Mouse (Mus musculus): ENCODE results near the gene Epop. TPM values are rescaled to one million over a fixed set of nuclear protein-coding genes. Genes with fewer than 3 reads are reported as not detected.

Gene Epop
- polyA plus RNA-seq (2016; fragmentation: Nextera tagmentation; extraction: Ambion mirVana): 3.6 and 4.1 TPM in 2 replicates

- no peak within 1 kb of the TSS for H3K27ac ChIP-seq
- H3K36me3 ChIP-seq: no peaks in the 10 kb centered on the region
- H3K4me2 ChIP-seq: peak within 1 kb of the TSS; percentile 87
- peak within 1 kb of the TSS; percentile 70 for H3K9ac ChIP-seq
- under 1% methylated on average over 43 of the region's 47 CpGs for WGBS (ENCODE audit: insufficient replicate concordance)
- peak; percentile 79 for ATAC-seq
- H3K4me1 ChIP-seq: peaks cover 24% of the 10 kb centered on the region
- no peaks in the 10 kb centered on the region for H3K9me3 ChIP-seq (replicated peaks)
- H3K27me3 ChIP-seq (replicated peaks): peaks cover 89% of the 10 kb centered on the region
- H3K4me3 ChIP-seq: peak within 1 kb of the TSS; percentile 63
Observed at GRCm38 (mm10) chr11:97629576-97629975, at the start of gene Epop. Gene Epop (minus strand): TSS chr11:97629702.

GRCm38 (mm10) chr11:97678301-97678700 lies 48.8 kb upstream of the Epop start:
- no peak for ATAC-seq
- 74% methylated on average over 15 of the region's 15 CpGs for WGBS (ENCODE audit: insufficient replicate concordance)
- H3K27ac ChIP-seq: no peak overlapping the region

GRCm38 (mm10) chr11:97677842-97678241 lies 48.3 kb upstream of the Epop start:
- Histone ChIP-seq H3K27ac (no peak overlapping the region), H3K36me3 (peaks cover 36% of the 10 kb centered on the region), H3K9ac (no peak overlapping the region), H3K4me1 (no peaks in the 10 kb centered on the region), H3K9me3 (replicated peaks) (no peaks in the 10 kb centered on the region), H3K4me2 (no peak overlapping the region), H3K4me3 (no peak overlapping the region), H3K27me3 (replicated peaks) (0 out of 2 replicates have a peak, but pooled peaks cover 9% of the 10 kb centered on the region)
- WGBS (ENCODE audit: insufficient replicate concordance): 59% methylated on average over 8 of the region's 8 CpGs
- ATAC-seq: no peak

More at GRCm38 (mm10) chr11:97678301-97678700, 48.8 kb upstream of the Epop start:
- Histone ChIP-seq H3K9ac (no peak overlapping the region), H3K9me3 (replicated peaks) (no peaks in the 10 kb centered on the region), H3K36me3 (peaks cover 33% of the 10 kb centered on the region), H3K4me3 (no peak overlapping the region), H3K4me1 (no peaks in the 10 kb centered on the region), H3K4me2 (no peak overlapping the region), H3K27me3 (replicated peaks) (peaks cover 12% of the 10 kb centered on the region; the same call in 1 of the 2 replicates)

GRCm38 (mm10) chr11:97677381-97677780 lies 47.9 kb upstream of the Epop start:
- no peaks in the 10 kb centered on the region for H3K9me3 ChIP-seq (replicated peaks)
- no peak for ATAC-seq
- H3K4me1 ChIP-seq: no peaks in the 10 kb centered on the region
- 0 out of 2 replicates have a peak, but pooled peaks cover 9% of the 10 kb centered on the region for H3K27me3 ChIP-seq (replicated peaks)
- H3K27ac ChIP-seq: no peak overlapping the region
- peaks cover 40% of the 10 kb centered on the region for H3K36me3 ChIP-seq
- no peak overlapping the region for H3K4me3 ChIP-seq
- WGBS (ENCODE audit: insufficient replicate concordance): 77% methylated on average over 15 of the region's 15 CpGs
- no peak overlapping the region for H3K4me2 ChIP-seq
- no peak overlapping the region for H3K9ac ChIP-seq

- ATAC-seq: no peak
- Histone ChIP-seq H3K27ac (no peak overlapping the region), H3K4me1 (no peaks in the 10 kb centered on the region), H3K4me3 (no peak overlapping the region), H3K9me3 (replicated peaks) (no peaks in the 10 kb centered on the region), H3K36me3 (peaks cover 46% of the 10 kb centered on the region), H3K9ac (no peak overlapping the region), H3K27me3 (replicated peaks) (0 out of 2 replicates have a peak, but pooled peaks cover 19% of the 10 kb centered on the region), H3K4me2 (no peak overlapping the region)
- WGBS (ENCODE audit: insufficient replicate concordance): 78% methylated on average over 15 of the region's 15 CpGs
Observed at GRCm38 (mm10) chr11:97676050-97676754, 46.7 kb upstream of the Epop start.

GRCm38 (mm10) chr11:97673148-97673547 lies 43.6 kb upstream of the Epop start:
- Histone ChIP-seq H3K9ac (no peak overlapping the region), H3K4me2 (no peak overlapping the region), H3K9me3 (replicated peaks) (no peaks in the 10 kb centered on the region), H3K27me3 (replicated peaks) (peaks cover 42% of the 10 kb centered on the region), H3K4me3 (no peak overlapping the region), H3K27ac (no peak overlapping the region), H3K36me3 (peaks cover 50% of the 10 kb centered on the region), H3K4me1 (peaks cover 22% of the 10 kb centered on the region)
- WGBS (ENCODE audit: insufficient replicate concordance): 84% methylated on average over 11 of the region's 11 CpGs
- no peak for ATAC-seq

GRCm38 (mm10) chr11:97671177-97671527 lies 41.6 kb upstream of the Epop start:
- H3K9ac ChIP-seq: no peak overlapping the region
- peaks cover 49% of the 10 kb centered on the region for H3K27me3 ChIP-seq (replicated peaks)
- H3K27ac ChIP-seq: no peak overlapping the region
- no peak for ATAC-seq
- H3K4me2 ChIP-seq: no peak overlapping the region
- no peaks in the 10 kb centered on the region for H3K9me3 ChIP-seq (replicated peaks)
- H3K36me3 ChIP-seq: peaks cover 48% of the 10 kb centered on the region
- H3K4me3 ChIP-seq: no peak overlapping the region
- WGBS (ENCODE audit: insufficient replicate concordance): 35% methylated on average over 2 of the region's 2 CpGs
- H3K4me1 ChIP-seq: peaks cover 22% of the 10 kb centered on the region

- Histone ChIP-seq H3K4me3 (no peak overlapping the region), H3K27ac (no peak overlapping the region), H3K36me3 (peaks cover 54% of the 10 kb centered on the region), H3K4me2 (no peak overlapping the region), H3K9ac (no peak overlapping the region), H3K27me3 (replicated peaks) (peaks cover 52% of the 10 kb centered on the region), H3K9me3 (replicated peaks) (no peaks in the 10 kb centered on the region), H3K4me1 (peaks cover 22% of the 10 kb centered on the region)
- whole genome bisulfite sequencing (ENCODE audit: insufficient replicate concordance): 37% methylated on average over 13 of the region's 13 CpGs
- 0 out of 2 replicates have a peak, but pooled peaks have one; percentile 17 for ATAC-seq
Observed at GRCm38 (mm10) chr11:97670234-97671176, 41.0 kb upstream of the Epop start.

- Histone ChIP-seq H3K9me3 (replicated peaks) (no peaks in the 10 kb centered on the region), H3K27me3 (replicated peaks) (peaks cover 59% of the 10 kb centered on the region), H3K4me3 (no peak overlapping the region), H3K4me1 (peaks cover 25% of the 10 kb centered on the region), H3K27ac (no peak overlapping the region), H3K36me3 (peaks cover 56% of the 10 kb centered on the region), H3K9ac (no peak overlapping the region), H3K4me2 (no peak overlapping the region)
- WGBS (ENCODE audit: insufficient replicate concordance): 24% methylated on average over 6 of the region's 6 CpGs
- no peak for ATAC-seq
Observed at GRCm38 (mm10) chr11:97669829-97670228, 40.3 kb upstream of the Epop start.

GRCm38 (mm10) chr11:97669268-97669667 lies 39.8 kb upstream of the Epop start:
- peaks cover 64% of the 10 kb centered on the region for H3K27me3 ChIP-seq (replicated peaks)
- no peak overlapping the region for H3K4me2 ChIP-seq
- H3K9ac ChIP-seq: no peak overlapping the region
- ATAC-seq: no peak
- peaks cover 31% of the 10 kb centered on the region for H3K4me1 ChIP-seq
- peaks cover 50% of the 10 kb centered on the region for H3K36me3 ChIP-seq
- H3K27ac ChIP-seq: no peak overlapping the region
- 67% methylated on average over 15 of the region's 15 CpGs for WGBS (ENCODE audit: insufficient replicate concordance)
- H3K9me3 ChIP-seq (replicated peaks): no peaks in the 10 kb centered on the region
- H3K4me3 ChIP-seq: no peak overlapping the region

GRCm38 (mm10) chr11:97668160-97668559 lies 38.7 kb upstream of the Epop start:
- Histone ChIP-seq H3K27me3 (replicated peaks) (peaks cover 75% of the 10 kb centered on the region), H3K27ac (no peak overlapping the region), H3K9me3 (replicated peaks) (no peaks in the 10 kb centered on the region), H3K4me2 (no peak overlapping the region), H3K36me3 (peaks cover 40% of the 10 kb centered on the region), H3K4me3 (no peak overlapping the region), H3K9ac (no peak overlapping the region), H3K4me1 (peaks cover 40% of the 10 kb centered on the region)
- WGBS (ENCODE audit: insufficient replicate concordance): 82% methylated on average over 7 of the region's 7 CpGs
- no peak for ATAC-seq

- H3K27me3 ChIP-seq (replicated peaks): peaks cover 84% of the 10 kb centered on the region
- H3K4me3 ChIP-seq: no peak overlapping the region
- peaks cover 33% of the 10 kb centered on the region for H3K36me3 ChIP-seq
- no peaks in the 10 kb centered on the region for H3K9me3 ChIP-seq (replicated peaks)
- WGBS (ENCODE audit: insufficient replicate concordance): 69% methylated on average over 15 of the region's 15 CpGs
- H3K4me1 ChIP-seq: peaks cover 51% of the 10 kb centered on the region
- no peak overlapping the region for H3K9ac ChIP-seq
- no peak overlapping the region for H3K4me2 ChIP-seq
- no peak overlapping the region for H3K27ac ChIP-seq
- ATAC-seq: no peak
Observed at GRCm38 (mm10) chr11:97666794-97667193, 37.3 kb upstream of the Epop start.

All from liver, embryonic 12.5 days (tissue).